Mouse (Mus musculus) CH12.LX (cell line): Measurements from ENCODE around the gene Top3a. TPM values are rescaled to one million over a fixed set of nuclear protein-coding genes. Genes with fewer than 3 reads are reported as not detected.

Experiments
- DNase-seq: peaks from one replicate; pipeline ENCODE4 v3.0.0-alpha.2; 2013; ENCODE audit errors: extremely low read depth
- H3K27ac ChIP-seq: 2 replicates; pipeline ENCODE4 v1.5.1; 2012; ENCODE audit warnings: low read depth, mild to moderate bottlenecking, control low read depth, moderate library complexity; ENCODE audit not compliant: insufficient read depth
- H3K27me3 ChIP-seq: replicated peaks from 2 replicates; pipeline ENCODE3; 2012; ENCODE audit warnings: inconsistent platforms
- H3K36me3 ChIP-seq, 2 experiments: replicated peaks in 1 of 2; 2 replicates each; pipeline versions ENCODE3 to v1.6.1; 2012; ENCODE audit warnings: inconsistent platforms in 1 of 2, low read length in 1 of 2, mild to moderate bottlenecking in 1 of 2, mixed read lengths in 1 of 2, moderate library complexity in 1 of 2; ENCODE audit not compliant: control insufficient read depth in 1 of 2, insufficient read depth in 1 of 2
- H3K4me1 ChIP-seq, 2 experiments: 2 replicates each; pipeline ENCODE4 v1.6.1; 2012; ENCODE audit warnings: inconsistent platforms in 1 of 2, moderate library complexity in 1 of 2; ENCODE audit not compliant: insufficient read depth in 2 of 2, control insufficient read depth in 1 of 2
- H3K4me2 ChIP-seq: 2 replicates; pipeline ENCODE4 v1.6.1; 2012; ENCODE audit warnings: low read depth, mild to moderate bottlenecking, control low read depth; ENCODE audit not compliant: poor library complexity, insufficient read depth, severe bottlenecking
- H3K4me3 ChIP-seq, 3 experiments: fragments of 150-350 bp in 1 of 3; sonication (generic) in 1 of 3; replicated peaks in 1 of 3; 2 replicates each; pipeline versions ENCODE3 to v1.5.1; 2011 to 2012; ENCODE audit warnings: low read depth in 2 of 3, low read length in 2 of 3, mild to moderate bottlenecking in 2 of 3, moderate library complexity in 2 of 3, control low read depth in 1 of 3, improper control_type of control experiment in 1 of 3, inconsistent platforms in 1 of 3, mixed read lengths in 1 of 3; ENCODE audit not compliant: poor library complexity in 1 of 3
- H3K79me2 ChIP-seq: replicated peaks from 2 replicates; pipeline ENCODE4 v1.6.1; 2012; ENCODE audit warnings: mild to moderate bottlenecking, moderate library complexity; ENCODE audit not compliant: control insufficient read depth, poor library complexity, insufficient read depth, severe bottlenecking; ENCODE audit errors: extremely low read depth
- H3K9ac ChIP-seq: 2 replicates; pipeline ENCODE4 v1.6.1; 2012; ENCODE audit warnings: low read depth, mild to moderate bottlenecking, control low read depth, moderate library complexity; ENCODE audit not compliant: insufficient read depth
- H3K9me3 ChIP-seq: replicated peaks from 2 replicates; pipeline ENCODE3; 2012; ENCODE audit warnings: low read length, inconsistent platforms, mixed read lengths
- BHLHE40 ChIP-seq: IDR thresholded peaks from 2 replicates; pipeline ENCODE4 v1.6.1; 2011; ENCODE audit warnings: mild to moderate bottlenecking, low read depth, low read length, improper control_type of control experiment
- CHD1 ChIP-seq: IDR thresholded peaks from 2 replicates; pipeline ENCODE4 v1.6.1; 2012; ENCODE audit warnings: low read depth, low read length, improper control_type of control experiment, inconsistent platforms
- CHD2 ChIP-seq: IDR thresholded peaks from 2 replicates; pipeline ENCODE4 v1.6.1; 2011; ENCODE audit warnings: low read length, improper control_type of control experiment
- E2F4 ChIP-seq: IDR thresholded peaks from 2 replicates; pipeline ENCODE4 v1.6.1; 2011; ENCODE audit warnings: low read depth, low read length, improper control_type of control experiment; ENCODE audit not compliant: insufficient replicate concordance
- ELF1 ChIP-seq: IDR thresholded peaks from 2 replicates; pipeline ENCODE4 v1.6.1; 2014; ENCODE audit warnings: low read depth, mild to moderate bottlenecking, inconsistent platforms, low read length, improper control_type of control experiment
- ETS1 ChIP-seq: conservative IDR thresholded peaks from 2 replicates; pipeline ENCODE4 v1.6.1; 2012; ENCODE audit warnings: low read depth, mild to moderate bottlenecking, inconsistent platforms, low read length, improper control_type of control experiment, moderate library complexity
- HCFC1 ChIP-seq: IDR thresholded peaks from 2 replicates; pipeline ENCODE4 v1.6.1; 2012; ENCODE audit warnings: low read depth, mild to moderate bottlenecking, inconsistent platforms, low read length, improper control_type of control experiment
- IRF4 ChIP-seq: IDR thresholded peaks from 2 replicates; pipeline ENCODE4 v1.6.1; 2014; ENCODE audit warnings: low read depth, mild to moderate bottlenecking, inconsistent platforms, low read length, improper control_type of control experiment
- MAX ChIP-seq: IDR thresholded peaks from 2 replicates; pipeline ENCODE4 v1.6.1; 2011; ENCODE audit warnings: low read length, improper control_type of control experiment
- MXI1 ChIP-seq: IDR thresholded peaks from 2 replicates; pipeline ENCODE4 v1.6.1; 2011; ENCODE audit warnings: mild to moderate bottlenecking, low read depth, low read length, improper control_type of control experiment
- NELFE ChIP-seq: IDR thresholded peaks from 2 replicates; pipeline ENCODE4 v1.6.1; 2011; ENCODE audit warnings: low read depth, low read length, improper control_type of control experiment
- NRF1 ChIP-seq: IDR thresholded peaks from 2 replicates; pipeline ENCODE4 v1.6.1; 2014; ENCODE audit warnings: low read depth, mild to moderate bottlenecking, inconsistent platforms, low read length, improper control_type of control experiment, moderate library complexity
- PAX5 ChIP-seq: IDR thresholded peaks from 2 replicates; pipeline ENCODE4 v1.6.1; 2012; ENCODE audit warnings: low read length, inconsistent platforms, mixed read lengths
- SMC3 ChIP-seq: IDR thresholded peaks from 2 replicates; pipeline ENCODE4 v1.6.1; 2011; ENCODE audit warnings: low read depth, low read length, improper control_type of control experiment
- TCF12 ChIP-seq: IDR thresholded peaks from 2 replicates; pipeline ENCODE4 v1.6.1; 2014; ENCODE audit warnings: low read depth, mild to moderate bottlenecking, inconsistent platforms, low read length, improper control_type of control experiment
- ZC3H11A ChIP-seq: IDR thresholded peaks from 2 replicates; pipeline ENCODE4 v1.6.1; 2012; ENCODE audit warnings: low read depth, mild to moderate bottlenecking, inconsistent platforms, low read length, improper control_type of control experiment
- ZKSCAN1 ChIP-seq: IDR thresholded peaks from 2 replicates; pipeline ENCODE4 v1.6.1; 2012; ENCODE audit warnings: low read depth, inconsistent platforms, low read length, improper control_type of control experiment, borderline replicate concordance
- ZMIZ1 ChIP-seq: IDR thresholded peaks from 2 replicates; pipeline ENCODE4 v1.6.1; 2012; ENCODE audit warnings: low read depth, mild to moderate bottlenecking, inconsistent platforms, low read length, improper control_type of control experiment
- dilution Hi-C: fragments of 300-500 bp; cut with MboI; formaldehyde crosslinking; loops from 2 replicates; pipeline ENCODE4 v1.14.3; 2020; ENCODE audit warnings: low sequenced_read_pairs; ENCODE audit not compliant: extremely low pct_unique_long_range_greater_than_20kb, extremely low pct_ligation_motif_present
- in situ Hi-C: fragments of 300-500 bp; cut with MboI; formaldehyde crosslinking; loops from 3 replicates; pipeline ENCODE4 v1.14.3; 2019; ENCODE audit warnings: low sequenced_read_pairs, low pct_ligation_motif_present, low pct_unique_long_range_greater_than_20kb, mixed read lengths
- polyA plus RNA-seq: library from polyadenylated mRNA; unstranded; fragments of >175 nt; gene quantifications from 2 replicates; pipeline ENCODE4 v1.2.1, GENCODE M21; 2012; ENCODE audit warnings: low read depth; ENCODE audit not compliant: insufficient read length
- total RNA-seq, 2 experiments: library from RNA; depleted of rRNA; stranded (reverse); fragments of 300-350 nt in 1 of 2; fragments of >200 nt in 1 of 2; gene quantifications; 2 replicates each; pipeline ENCODE4 v1.2.3; 2012 to 2014

Gene Top3a
- total and polyA plus RNA-seq, 3 experiments, result 19.6 to 43.7 (median 28.8) TPM

DNA sequence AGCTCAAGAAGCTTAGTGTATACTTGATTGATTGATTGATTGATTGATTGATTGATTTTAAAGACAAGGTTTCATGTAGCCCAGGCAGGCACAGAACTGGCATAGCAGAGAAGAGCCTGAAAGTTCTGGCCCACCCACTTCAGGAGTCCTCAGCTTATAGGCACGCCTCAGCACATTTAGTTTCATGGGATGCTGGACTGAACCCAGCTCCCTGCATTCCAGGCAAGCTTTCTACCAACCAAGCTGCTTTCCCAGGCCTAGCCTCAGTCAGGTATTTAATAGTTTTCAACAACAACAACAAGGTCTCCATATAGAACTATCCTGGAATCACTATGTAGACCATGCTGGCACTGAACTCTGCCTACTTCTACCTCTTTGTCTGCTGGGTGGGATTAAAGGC is 32.4 kb upstream of the Top3a start:
- Histone ChIP-seq H3K79me2 (peaks cover 56% of the 10 kb centered on the region), H3K9ac (peak overlapping the region; percentile 64; the same call in 1 of the 2 replicates)
- in situ Hi-C loops, result no loop called here

DNA sequence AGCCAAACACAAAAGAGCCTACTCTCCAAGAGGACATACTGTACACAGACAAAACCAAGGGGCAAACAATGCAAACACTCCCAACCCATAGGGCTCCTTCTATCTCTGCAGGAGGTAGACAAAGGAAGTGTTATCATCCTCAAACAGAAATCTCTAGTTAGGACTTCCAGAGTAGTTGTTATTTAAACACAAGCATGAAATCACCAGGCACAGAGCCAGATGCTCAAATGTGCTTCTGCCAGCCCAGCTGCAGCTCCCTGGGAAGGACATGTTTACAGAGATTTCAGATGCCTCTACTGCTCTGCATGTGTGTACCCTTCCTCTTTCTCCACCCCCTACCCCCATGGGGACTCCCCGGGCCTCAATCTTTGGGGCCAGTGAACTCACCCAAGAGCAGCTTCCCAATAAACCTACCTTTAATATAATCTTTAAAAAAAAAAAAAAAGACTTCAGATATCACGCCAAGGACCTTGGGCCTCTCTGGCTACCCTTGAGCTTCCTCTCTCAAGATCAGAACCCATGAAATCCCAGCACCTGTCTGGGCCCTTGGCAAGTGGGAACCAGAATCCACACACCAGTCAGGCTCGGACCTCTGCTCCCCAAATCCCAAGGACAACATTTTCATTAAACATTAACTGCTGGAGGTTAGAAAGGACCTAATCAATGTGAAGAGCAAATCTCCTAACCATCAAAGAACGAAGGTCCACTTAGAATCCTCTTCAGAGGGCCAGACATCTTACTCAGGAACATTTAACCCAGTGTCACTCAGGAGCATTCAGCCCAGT is 31.3 kb upstream of the Top3a start:
- in situ Hi-C loops (no loop called here), dilution Hi-C loops (no loop called here)
- Histone ChIP-seq H3K9me3 (peaks cover 4% of the 10 kb centered on the region), H3K27me3 (peaks cover 8% of the 10 kb centered on the region), H3K9ac (peak overlapping the region; percentile 64; the same call in 1 of the 2 replicates), H3K4me2 (peak overlapping the region; percentile 99), H3K79me2 (peaks cover 56% of the 10 kb centered on the region), H3K27ac (no peak overlapping the region), H3K36me3 (peaks cover 18 to 45% of the 10 kb centered on the region in 2 experiments), H3K4me1 (peaks cover 3 to 42% of the 10 kb centered on the region in 2 experiments; a peak in 3 of 4 replicates)
- DNase-seq, result no peak
- no peak for TF ChIP-seq ZC3H11A
- no peak for TF ChIP-seq SMC3
- no peak for TF ChIP-seq NRF1
- no peak for TF ChIP-seq MXI1
- no peak for TF ChIP-seq IRF4
- TF ChIP-seq E2F4, result no peak
- no peak for TF ChIP-seq ELF1
- no peak for TF ChIP-seq ZKSCAN1
- TF ChIP-seq ETS1, result no peak
- TF ChIP-seq PAX5, result no peak
- no peak for TF ChIP-seq MAX
- TF ChIP-seq, all 38 proteins: peak for 0
- peak overlapping the region in 2 of 3 experiments; percentile 72 to 80 for H3K4me3 ChIP-seq

More for the DNA sequence above, 32.4 kb upstream of the Top3a start:
- Histone ChIP-seq H3K27ac (no peak overlapping the region), H3K4me1 (peaks cover 3 to 42% of the 10 kb centered on the region in 2 experiments; a peak in 3 of 4 replicates), H3K36me3 (peaks cover 9 to 35% of the 10 kb centered on the region in 2 experiments), H3K4me3 (peak overlapping the region; percentile 70 to 80 (median 72)), H3K27me3 (peaks cover 8% of the 10 kb centered on the region), H3K9me3 (peaks cover 4% of the 10 kb centered on the region), H3K4me2 (peak overlapping the region; percentile 99)
- dilution Hi-C loops, result no loop called here
- TF ChIP-seq CHD1 (no peak), CHD2 (no peak), BHLHE40 (no peak), SMC3 (no peak), TCF12 (no peak), ZMIZ1 (no peak), NELFE (no peak), ZC3H11A (no peak), HCFC1 (no peak)
- DNase-seq, result no peak
